Mouse (Mus musculus) lung, postnatal 4 days (tissue): ENCODE measurements at regions not wholly inside any gene's neighbourhood (a gene's known extent, or its start where the extent isn't known, plus 50 kb on each side); places are given as distances from the start of the nearest gene placed in this dataset.

ENCODE experiments used
- DNase-seq, 2 experiments: peaks; one replicate each; pipeline ENCODE4 v3.0.0; 2021

DNA sequence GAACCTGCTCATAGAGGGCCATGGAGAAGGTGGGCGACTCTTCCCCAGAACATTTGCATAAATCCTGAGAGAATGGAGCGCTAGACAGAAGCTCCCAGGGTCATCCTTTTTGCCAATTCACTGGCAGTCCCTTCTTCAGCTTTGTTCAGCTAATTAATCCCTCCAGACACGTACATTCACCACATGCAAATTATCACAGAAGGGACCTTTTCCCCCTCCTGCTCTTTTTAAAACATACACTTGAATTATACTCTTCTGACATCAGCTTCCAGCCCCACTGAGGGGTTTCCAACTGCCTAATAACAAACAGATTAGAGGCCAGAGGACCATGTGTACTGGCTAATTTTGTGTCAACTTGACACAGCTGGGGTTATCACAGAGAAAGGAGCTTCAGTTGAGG, 497.2 kb downstream of the Bnc2 start:
- no peak for DNase-seq

DNA sequence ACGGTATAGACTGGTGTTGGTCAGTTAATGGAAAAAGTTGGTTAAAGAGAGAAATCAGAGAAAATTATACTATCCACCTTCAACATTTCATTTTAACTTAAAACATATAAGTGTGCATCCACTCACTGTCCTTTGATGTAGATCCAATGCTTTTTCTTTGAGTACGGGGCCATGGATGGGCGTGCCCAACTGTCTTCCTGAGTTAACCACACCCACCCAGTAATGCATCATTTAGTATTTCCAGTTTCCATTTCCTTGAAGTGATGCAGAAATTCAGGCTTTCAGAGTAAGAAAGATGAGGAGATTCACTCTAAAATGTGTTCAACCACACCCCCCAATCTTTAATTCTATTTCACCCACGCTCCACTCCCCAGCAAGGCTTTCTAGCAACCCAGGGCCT, 490.6 kb downstream of the Bnc2 start:
- DNase-seq = no peak

DNA sequence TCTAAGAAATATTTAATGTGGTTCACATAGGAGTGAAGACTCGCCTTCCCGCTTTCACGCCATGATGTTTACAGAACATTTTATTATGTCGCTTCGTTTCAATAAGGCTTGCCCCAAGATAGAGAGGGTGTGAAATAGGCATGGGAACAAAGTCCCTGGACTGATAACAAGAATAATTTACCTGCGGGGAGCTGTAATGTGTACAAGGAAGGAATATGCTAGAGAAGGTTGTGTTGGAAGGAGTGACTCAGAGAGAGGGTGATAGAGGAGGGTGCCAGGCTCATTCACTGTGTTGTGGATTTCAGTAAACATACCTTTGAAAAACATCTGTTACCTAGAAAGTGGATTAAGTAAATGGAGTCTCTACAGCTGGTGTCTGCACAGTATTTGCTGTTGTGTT, 490.2 kb downstream of the Bnc2 start:
- DNase-seq = no peak

DNA sequence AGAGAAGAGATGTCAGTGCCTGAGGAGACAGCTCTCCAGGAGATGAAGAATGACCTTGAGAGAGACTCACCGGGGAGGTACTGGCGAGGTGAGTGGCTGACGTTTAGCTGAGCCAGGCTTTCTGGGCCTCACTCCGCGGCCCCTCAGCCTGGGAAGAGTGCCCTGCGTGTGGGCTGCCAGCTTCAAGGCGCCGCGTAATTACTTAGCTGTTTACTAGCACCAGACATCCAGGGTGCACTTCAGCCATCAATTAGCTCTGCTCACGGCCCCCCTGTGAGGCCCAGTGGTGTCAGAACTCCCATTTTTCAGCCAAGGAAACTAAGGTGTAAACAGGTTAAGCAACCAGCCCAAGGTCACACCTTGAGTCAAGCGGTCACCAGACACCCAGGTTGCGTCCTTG, 485.8 kb downstream of the Bnc2 start:
- DNase-seq = no peak

DNA sequence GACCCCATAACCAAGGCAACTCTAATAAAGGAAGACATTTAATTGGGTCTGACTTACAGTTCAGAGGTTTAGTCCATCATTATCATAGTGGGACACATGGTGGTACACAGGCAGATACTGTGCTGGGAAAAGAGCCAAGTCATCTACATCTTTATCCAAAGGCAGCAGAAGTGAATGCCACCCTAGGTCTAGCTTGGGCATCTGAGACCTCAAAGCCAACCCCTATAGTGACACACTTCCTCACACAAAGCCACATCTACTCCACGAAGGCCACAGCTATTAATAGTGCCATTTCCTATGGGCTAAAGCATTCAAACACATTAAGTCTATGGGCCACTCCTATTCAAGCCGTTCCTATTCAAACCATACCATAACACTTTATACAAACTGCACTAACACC, 483.8 kb downstream of the Bnc2 start:
- DNase-seq = no peak

DNA sequence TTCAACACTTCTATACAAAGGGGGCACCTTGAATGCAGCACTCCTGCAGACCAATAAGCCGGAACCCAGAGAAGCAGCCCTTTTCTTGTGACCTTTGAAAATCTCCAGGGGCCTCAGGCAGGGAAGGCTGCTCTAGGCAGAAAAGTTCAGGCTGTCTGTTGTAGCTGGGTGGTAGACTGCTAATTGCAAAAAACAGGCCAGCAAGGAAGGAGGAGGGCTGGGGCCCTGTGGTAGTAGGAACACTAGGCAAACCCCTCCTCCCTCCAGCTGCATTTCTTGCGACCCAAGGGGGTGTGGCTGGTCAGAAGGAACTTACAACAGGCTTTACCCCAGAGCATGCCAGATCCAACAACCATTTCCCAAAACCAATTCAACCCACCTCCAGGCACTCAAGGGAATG, 482.8 kb downstream of the Bnc2 start:
- DNase-seq = no peak

DNA sequence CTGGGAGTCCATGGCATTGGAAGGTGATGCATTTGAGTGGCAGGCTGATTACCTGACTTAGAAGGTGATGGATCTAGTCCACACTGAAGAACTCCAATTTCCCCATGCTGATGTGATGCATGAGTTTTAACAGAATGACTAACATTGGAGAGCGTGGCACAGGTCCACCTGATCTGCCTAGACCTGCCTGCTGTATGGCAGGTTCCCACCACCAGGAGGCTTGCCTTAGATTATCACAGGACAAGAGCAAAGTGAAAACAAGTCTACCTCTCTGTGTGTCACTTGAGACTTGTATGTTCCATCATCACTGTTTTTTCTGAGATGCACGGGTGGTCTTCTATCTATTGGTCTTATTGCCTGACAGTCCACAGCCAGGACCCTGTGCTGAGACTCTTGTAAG, 478.3 kb downstream of the Bnc2 start:
- DNase-seq = no peak

DNA sequence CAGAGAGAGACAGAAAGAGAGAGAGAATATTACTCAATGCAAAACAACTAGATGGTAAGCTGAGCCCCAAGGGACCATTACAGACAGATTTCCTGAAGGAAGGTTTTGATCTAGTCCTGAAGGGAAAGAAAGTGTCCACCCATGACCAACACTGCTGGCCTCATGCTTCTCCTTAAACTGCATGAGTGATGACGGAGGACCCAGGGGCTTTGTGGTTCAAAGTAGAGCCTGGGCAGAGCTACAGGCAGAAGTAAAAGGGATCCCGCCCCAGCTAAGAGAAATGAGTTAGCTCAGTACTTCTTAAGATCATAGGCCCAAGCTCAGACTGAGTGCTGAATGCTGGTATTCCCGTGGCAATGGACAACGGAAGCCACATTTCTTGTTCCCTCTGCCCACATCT, 476.9 kb downstream of the Bnc2 start:
- DNase-seq = no peak

DNA sequence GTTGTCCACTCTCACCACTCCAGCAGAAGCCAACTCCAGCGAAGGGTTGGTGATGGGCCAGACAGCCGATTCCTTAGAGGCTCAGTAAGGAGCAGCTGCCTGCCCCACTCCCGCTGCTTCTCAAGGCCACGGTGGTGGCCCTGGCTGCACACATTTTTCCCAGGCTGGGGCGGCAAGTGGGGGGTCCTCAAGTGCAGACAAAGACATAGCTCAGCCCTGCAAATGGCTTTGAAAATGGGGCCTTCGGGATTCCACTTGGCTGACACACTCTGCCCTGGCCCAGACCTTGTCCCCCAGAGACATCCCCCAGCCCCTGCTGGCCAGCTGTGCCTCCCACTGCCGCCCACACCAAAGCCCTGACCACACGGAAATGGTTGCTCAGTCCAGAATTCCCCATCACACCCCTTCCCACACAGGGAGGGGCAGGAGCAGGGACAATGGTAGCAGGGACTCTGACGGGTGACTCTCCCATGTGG, 475.9 kb downstream of the Bnc2 start:
- DNase-seq = peak in 1 of 2 experiments; percentile 52

DNA sequence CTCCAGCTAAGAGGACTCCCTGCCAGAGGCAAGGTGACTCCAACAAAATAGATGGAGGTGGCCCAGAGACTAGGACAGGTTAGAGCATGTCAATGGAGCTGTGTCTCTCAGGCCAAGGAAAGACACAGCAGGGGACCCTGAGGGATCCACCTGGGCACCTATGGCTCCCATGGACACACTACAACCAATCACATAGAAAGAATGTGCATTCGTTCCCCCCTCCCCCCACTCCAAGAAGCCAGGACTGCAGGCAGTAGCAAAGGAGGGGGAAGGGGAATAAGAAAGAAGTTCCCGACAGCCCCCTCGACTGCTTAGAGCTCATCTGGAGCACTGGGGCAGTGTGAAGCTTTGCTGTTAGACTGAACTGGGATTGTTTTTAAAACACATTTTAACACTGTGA, 474.1 kb downstream of the Bnc2 start:
- no peak for DNase-seq

DNA sequence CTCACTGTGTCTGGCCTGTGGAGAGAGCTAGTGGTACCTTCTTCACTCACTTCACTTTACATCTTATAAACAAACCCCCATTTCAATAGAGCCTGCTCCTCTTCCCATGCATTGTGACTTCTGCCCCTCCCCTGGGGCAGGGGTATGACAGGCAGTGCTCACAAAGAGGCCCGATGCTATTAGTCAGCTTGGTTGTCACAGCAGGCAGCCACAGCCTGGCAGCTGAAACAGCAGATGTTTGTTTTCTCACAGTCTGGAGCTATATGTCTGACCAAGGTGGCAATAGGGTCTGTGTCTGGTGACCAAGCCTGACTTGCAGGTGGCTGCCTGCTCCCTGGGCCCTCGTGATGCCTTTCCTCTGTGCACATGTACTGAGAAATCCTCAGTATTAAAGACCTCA, 472.8 kb downstream of the Bnc2 start:
- no peak for DNase-seq

DNA sequence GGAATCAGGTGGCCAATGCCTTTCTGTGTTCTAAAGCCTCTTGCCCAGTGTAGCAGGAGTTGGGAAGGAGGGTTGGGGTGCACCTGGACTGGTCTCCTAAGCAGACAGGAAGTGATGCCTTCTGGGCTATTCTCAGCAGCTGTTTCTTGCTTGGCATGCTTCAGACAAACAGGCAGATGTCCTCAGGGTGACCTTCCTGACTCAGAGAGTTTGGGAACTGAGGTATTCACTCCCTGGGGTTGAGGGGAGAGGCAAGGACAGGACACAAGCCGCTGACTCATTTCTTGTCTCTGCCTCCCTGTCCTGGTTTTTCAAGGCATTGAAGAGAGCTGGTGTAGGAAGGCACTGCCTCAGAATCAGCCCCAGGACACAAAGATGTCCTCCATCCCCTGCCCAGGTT, 471.4 kb downstream of the Bnc2 start:
- no peak for DNase-seq

DNA sequence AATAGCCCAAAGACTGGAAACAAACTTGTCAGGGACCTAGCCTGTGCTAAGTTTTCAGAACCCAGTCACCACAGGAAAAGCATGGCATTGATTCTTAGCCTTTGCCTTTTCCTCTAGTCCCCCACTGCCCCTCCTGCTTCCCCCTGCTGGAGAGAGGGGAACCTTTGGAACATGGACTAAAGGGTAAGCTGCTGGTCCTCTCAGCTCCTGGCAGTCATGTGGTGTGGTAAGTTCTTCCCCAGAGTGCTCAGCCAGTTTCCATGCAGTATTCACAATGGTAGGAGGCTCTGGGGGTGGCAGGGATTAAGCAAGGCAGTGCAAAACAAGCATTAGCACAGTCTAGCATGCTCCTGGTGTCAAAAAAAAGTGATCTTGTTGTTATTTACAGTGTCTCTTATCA, 470.3 kb downstream of the Bnc2 start:
- DNase-seq = no peak

DNA sequence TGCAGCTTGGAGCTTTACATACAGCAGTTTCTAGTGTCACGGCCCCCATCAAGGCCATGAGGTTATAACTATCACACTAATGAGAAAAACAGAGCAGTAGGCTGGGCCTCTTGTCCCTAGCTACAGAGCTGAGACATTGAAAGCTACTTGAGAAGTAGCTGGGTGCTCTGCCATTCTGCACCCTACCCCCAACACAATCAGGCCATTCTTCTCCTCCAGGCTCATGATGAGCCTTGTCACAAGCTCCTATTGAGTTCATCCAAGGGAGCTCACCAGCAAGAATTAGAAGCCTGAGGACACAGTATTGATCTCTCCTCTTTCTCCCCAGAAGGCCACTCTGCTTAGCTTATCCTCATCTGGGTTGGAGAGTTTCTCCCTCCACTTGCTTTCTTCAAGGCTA, 466.9 kb downstream of the Bnc2 start:
- no peak for DNase-seq

DNA sequence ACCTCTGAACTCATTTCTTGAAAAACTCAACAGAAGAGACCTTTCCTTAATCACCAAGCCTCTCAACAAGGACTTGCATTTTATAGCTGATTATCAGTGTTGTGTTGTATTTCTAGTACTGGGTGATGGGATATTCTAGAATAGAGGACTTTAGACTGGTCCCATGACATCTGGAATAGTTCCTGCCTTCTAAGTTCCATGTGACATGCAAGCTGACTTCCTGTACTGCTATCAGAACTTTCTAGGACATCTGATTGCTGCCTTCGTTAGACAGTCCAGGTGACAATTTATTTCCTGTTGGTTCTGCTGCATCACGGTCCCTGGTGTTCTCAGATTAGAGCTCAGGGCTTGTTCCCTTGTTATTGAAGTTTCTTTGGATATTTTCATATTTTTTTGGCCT, 465.5 kb downstream of the Bnc2 start:
- no peak for DNase-seq

DNA sequence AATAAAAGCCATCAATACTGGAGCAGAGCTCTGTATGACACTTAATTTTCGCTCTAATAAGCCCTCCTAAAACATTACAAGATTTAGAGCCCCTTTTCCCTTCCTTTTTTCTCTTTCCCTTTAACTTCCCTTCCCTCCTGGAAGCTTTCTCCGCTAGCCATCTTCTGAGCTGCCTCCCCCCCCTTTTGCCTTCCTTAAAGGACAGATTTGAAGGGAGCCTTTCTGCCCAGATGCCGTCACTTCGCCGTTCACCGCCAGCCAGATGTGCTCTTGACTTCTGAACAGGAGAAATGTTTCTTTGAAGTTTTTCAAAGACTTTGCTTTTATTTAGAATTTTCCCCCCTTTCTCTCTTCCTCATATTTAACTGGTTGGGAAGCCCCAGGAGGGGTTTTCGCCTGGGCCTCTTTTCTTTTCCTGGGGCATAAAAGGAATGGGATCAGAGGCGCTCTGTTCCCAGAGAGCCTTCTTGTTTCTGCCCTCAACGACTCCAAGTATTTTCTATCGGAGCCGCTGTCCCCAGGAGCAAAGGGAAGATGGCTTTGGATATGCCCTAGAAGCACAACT, 463.7 kb downstream of the Bnc2 start:
- DNase-seq = no peak

DNA sequence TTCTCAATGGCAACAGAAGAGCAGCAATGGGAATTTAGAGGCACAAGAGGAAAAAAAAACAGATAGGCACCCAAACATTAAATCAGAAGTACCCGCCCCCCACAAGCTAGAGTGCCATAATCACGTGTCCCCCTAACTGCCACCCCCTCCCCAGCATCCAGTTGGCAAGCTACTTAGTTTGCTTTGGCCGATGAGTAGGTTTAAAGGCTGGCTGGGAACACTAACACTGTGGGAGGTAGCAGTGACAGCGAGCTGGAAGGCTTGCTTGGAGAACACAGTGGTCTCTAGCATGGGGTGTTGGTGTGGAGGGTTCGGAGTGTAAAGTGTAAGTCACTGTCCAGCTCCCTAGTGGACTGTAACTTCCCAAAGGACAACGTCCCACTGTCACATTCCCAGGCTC, 463.1 kb downstream of the Bnc2 start:
- no peak for DNase-seq

DNA sequence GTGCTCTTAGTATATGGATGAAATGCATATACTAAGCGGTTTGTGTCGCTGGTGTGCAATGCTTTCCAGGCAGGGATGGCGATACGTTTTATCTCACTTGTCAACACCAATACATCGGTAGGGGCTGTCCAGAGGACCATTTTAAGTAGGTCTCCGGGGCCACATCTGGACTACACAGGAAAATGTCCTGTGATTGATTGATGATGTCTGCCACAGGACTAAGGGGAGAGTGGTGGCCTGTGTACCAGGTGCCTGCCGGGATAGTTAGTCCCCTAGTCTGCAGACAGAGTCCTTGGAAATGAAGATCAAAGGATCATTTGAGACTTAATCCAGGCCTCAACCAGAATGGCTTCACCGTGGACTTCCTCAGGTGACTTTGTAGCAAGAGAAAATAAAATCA, 460.6 kb downstream of the Bnc2 start:
- DNase-seq = no peak

DNA sequence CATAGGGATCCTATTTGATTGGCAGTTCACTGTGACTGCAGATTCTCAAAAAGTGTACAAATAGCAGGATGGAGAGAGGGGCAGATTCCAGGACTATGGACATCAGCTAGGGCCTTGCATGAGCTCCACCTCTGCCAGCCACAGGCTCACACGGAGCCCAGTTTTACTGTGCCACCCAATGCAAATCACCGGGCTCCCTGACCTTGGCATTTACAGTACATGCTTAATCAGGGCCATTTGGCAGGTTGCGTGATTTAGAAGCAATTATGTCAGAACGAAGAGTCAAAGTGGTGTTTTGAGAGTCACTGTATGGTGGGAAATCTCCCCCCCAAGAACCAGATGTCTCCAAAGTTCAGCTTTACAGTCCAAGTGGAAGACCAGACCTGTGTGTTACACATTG, 456.1 kb downstream of the Bnc2 start:
- no peak for DNase-seq

DNA sequence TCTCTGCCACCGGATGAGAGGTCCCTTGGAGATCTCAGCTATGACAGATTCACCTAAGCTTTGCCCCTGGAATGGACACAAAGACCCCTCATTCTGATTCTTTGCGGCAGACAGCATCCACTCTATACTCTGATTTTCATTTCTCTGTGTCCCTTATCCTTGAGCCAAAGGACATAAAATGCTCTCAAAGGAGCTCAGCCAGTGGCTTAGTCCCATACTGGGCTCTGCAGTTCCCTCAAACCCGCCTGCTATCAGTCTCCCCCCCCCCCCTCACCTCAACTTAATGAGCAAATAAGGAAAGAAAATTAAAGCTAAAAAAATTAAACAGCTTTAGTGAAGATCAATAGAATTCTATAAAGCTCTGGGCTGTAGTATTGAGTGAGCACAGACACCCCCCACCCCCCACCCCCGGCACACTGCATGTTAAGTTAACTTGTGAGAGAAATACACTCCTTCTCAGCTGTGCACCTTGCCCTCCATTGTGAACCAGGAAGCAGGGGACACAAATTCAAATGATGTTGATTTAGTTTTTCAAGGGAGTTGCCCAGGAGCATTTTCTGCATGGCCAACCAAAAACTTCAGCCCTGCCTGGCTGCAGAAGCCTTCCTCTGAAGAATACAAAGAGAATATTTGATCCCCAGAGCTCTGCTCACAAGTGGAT, 452.9 kb downstream of the Bnc2 start:
- DNase-seq = no peak

DNA sequence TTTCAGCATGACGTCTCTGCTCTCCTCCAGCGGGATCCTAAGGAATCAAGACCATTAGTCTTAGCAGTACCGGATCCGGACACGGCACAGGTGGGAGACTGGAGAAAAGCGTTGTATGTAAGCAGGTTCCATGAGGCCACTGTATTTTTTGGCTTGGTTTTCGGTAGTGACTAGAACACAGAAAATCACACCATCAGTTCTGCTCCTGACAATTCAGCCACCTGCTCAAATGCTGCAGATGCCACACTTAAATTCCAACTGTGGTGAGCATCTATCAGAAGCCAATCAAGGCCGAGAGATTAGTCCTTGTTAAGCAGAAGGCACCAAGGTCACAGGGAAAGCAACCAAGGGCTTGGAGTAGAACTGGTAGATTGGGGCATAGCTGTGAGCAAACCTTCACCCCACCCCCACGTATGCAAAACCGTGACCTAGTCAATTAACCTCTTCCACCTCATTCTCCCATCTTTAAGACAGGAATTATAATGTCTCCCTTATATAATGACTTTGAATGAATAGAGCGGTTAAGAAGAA, 452.2 kb downstream of the Bnc2 start:
- no peak for DNase-seq

DNA sequence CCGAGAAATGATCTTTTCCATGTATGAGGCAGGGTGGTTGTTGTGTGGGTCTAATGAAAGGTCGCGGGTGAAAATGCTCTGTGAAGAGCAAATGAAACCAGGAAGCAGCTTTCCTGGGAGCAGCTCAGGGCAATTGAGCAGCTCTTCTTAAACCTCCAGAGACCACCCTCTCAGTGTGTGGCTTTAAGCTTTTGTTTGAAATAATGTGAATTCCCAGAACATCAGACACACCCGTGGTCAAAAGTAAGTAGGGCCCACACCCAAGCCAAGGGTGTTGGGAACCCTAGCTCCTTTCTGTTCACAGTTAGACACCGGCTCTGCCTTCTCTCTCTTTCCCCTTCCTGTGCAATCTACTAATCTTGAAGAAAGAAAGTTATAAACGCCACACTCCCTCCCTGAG, 450.5 kb downstream of the Bnc2 start:
- no peak for DNase-seq
